Mouse (Mus musculus): ENCODE results near the gene Kcnn1.

Kcnn1 gene

DNA sequence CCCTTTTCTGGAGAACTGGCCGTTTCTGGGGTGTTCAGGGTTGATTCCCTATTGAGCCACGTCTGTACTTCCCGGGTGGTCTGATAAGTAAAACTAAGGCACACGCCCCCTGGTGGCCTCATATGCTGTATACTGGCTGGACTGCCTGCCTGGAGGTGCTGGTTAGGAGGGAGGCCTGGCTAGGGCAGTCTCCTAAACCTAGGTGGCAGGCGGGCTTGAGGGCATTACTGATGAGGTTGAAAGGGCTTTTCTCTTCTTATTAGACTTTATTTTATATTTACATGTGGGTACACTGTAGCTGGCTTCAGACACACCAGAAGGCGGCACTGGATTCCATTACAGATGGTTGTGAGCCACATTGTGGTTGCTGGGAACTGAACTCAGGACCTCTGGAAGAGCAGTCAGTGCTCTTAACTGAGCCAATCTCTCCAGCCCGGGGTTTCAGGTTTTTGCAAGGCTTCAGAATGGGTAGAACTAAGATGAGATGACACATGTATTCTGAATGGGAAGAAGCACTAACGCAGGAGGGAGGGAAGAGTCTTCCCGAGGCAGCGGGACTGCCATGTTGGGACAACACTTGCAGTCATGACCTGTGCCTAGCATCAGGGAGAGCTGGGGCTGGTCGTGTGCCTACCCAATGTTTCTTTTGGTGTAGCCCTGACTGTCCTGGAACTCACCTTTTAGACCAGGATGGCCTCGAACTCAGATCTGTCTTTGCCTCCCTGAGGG, 30.8 kb upstream of the Kcnn1 start:
- peak in 1 of 2 experiments; percentile 68 for DNase-seq (ENCODE audit: low spot score in 2 of 2)

DNA sequence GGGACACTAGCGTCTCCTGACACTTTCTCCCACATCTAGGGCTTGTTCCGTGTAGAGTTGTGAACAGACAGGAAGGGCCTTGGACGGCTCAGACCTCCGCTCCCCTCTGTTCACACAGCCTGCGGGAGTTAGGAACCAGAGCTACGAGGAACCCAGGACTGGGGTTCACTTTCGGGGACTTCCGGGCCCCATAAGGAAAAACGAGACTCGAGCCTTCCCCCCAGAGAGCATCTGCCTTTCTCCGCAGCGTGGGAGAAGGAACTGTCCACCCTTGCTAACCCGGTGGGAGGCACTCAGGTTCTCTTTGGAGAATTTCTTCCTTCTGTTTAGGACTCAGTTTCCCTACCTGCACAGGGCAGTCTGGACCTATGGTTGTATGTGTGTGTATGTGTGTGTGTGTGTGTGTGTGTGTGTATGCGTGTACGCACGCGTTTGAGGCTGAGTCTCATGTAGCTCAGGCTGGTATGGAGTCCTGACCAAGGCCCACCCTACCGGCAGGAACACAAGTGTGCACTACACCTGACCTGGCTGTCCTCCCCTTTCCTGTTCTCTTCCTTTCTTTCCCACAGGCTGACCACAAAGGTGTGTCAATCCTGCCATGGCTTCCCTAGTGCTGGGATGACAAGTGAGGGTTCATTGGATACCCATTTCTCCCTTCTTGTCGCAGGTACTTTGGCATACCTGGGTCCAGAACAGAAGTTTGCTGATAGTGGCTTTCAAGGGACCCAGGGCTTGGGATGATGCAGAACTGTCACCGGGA, 30.0 kb upstream of the Kcnn1 start:
- no peak for DNase-seq (ENCODE audit: low spot score in 2 of 2)

DNA sequence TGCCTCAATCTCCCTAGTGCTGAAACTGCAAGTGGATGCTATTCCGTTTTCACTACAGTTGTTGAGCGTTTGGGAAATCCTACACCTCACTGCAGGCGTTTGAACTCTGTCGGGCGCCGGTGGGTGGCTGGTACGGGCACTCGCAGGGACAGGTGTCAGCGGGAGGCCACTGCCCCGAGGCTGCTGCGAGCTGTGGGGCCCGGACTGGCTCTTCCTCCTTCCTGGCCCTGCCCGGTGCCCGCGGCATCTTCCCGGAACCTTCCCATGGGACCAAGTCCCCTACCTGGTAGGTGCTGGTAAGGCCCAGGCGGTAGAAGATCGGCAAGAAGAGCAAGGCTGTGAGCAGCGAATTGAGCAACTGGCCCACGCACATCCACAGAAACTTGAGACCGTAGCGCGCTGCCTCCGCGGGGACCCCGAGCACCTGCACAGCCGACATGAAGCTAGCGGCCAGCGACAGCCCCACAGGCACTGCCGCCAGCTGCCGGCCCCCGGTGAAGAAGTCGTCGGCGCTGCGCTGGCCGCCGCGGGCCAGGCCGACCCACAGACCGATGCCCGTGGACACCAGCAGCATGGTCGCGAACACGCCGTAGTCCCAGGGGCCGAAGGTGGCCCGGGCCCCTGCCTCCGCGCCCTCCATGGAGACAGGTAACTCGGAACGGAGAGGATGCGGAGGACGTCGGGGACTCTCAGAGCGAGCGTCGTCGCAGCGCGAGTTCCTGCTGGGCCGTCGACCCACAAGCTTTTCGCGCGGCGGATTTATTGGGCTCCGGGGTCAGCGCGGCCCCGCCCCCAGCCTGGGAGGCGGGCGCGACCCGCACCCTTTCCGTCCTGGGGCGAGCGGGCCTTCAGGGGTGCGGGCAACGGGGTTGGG, 29.2 kb upstream of the Kcnn1 start, which contains the start of gene Slc5a5:
TSS of gene Slc5a5 (minus strand) at position 736 of the 874 bp plus-strand sequence.
- no peak for DNase-seq (ENCODE audit: low spot score in 2 of 2)

- no peak for DNase-seq (ENCODE audit: low spot score in 2 of 2)
Observed at GRCm38 (mm10) chr8:70891356-70891755, 28.3 kb upstream of the Kcnn1 start.

- DNase-seq (ENCODE audit: low spot score in 2 of 2) = no peak
Observed at GRCm38 (mm10) chr8:70890656-70891055, 27.6 kb upstream of the Kcnn1 start.

GRCm38 (mm10) chr8:70887669-70888068, 24.6 kb upstream of the Kcnn1 start:
- peak in 1 of 2 experiments; percentile 36 for DNase-seq (ENCODE audit: low spot score in 2 of 2)

DNA sequence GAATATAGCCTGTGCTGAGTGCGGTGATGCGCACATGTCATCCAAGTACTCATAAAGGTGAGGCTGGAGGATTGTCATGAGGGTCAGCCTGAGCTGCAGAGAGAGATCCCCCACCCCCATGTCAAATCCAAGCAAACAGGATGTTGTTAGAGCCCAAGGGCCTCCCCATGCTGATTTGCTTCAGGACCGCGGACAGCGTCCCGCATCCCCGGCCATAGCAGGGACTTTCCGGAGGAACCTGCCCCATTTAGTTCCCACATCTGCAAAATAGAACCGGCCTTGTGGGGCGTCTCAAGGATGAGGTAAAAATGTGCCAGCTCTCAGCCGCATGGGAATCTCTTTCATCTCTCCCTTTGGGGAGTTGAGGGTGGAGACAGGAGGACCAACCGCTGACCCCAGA, 22.6 kb upstream of the Kcnn1 start:
- DNase-seq (ENCODE audit: low spot score in 2 of 2) = no peak

- no peak for DNase-seq (ENCODE audit: low spot score in 2 of 2)
Observed at GRCm38 (mm10) chr8:70884683-70885082, 21.6 kb upstream of the Kcnn1 start.

GRCm38 (mm10) chr8:70884186-70884585, 21.1 kb upstream of the Kcnn1 start:
- no peak for DNase-seq (ENCODE audit: low spot score in 2 of 2)

GRCm38 (mm10) chr8:70880546-70880945, 17.5 kb upstream of the Kcnn1 start:
- DNase-seq (ENCODE audit: low spot score in 2 of 2) = no peak

DNA sequence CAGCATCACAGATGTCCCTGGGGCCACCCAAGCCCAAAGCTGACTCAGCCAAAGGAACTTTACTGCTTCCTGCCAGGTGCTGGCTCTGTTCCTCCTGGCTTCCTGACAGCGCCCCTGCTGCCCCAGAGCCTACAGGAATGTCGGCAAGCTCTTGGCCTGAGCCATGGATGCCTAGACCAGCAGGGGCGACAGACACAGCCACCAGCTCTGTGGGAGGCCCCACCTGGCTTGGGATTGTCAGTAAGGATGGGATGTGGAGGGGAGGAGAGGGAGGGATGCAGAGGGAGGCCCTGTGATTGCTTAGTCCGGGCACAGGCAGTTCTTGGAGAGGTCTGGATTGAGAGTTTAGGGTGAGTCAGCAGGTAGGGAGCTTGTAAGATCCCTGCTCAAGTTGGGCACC, 17.1 kb upstream of the Kcnn1 start:
- peak in 1 of 2 experiments; percentile 22 for DNase-seq (ENCODE audit: low spot score in 2 of 2)

DNA sequence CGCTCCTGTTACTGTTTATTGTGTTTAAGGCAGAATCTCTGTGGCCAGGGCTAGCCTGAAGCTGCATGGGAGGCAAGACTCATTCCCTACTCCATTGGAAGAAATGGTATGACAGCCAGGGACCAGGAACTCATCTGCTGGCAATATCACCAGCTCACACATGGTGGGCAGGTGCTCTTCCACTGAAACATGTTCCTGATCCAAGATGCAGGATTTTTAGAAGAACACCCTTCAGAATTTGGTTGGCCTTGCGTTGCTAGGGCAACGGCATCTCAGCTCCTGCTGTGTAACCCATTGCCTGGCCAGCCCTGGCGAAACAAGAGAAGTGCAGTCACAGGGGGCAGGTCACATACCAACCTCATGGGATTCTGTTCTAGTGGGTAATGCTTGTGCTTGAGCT, 16.4 kb upstream of the Kcnn1 start:
- no peak for DNase-seq (ENCODE audit: low spot score in 2 of 2)

GRCm38 (mm10) chr8:70878178-70878577, 15.1 kb upstream of the Kcnn1 start:
- DNase-seq (ENCODE audit: low spot score in 2 of 2) = no peak

GRCm38 (mm10) chr8:70876382-70876781, 13.3 kb upstream of the Kcnn1 start:
- no peak for DNase-seq (ENCODE audit: low spot score in 2 of 2)

- no peak for DNase-seq (ENCODE audit: low spot score in 2 of 2)
Observed at GRCm38 (mm10) chr8:70874441-70874840, 11.4 kb upstream of the Kcnn1 start.

DNA sequence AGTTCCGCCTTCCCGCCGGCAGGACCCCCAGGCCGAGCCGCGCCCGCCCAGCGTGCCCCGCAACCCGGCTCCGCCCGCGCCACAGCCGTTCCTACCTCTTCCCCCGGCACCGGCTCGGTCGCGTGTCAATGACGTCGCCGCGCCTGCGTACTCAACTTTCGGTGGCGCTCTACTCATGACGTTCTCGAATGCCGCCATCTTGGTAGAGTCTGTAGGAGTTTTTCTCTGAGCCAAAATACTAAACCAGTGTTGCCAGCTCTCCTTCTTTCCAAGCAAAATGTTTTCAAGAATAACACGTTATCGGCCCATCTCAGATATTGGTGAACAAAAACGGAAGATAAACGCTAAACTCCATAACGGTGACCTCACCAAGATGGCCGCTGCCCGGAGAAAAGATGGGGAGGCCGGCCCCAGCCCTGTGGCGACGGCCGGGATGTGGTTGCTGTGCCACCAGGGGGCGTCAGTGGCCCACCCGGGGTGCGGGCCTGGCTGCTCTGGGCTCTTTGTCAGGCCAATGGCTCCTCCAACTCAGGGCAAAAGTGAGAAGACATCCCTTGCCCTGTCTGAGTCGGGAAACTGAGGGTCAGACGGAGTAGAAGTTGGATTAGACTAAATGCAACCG, 10.4 kb upstream of the Kcnn1 start, which contains the start of gene Ccdc124:
TSS of gene Ccdc124 (minus strand) at position 572 of the 622 bp plus-strand sequence.
- peak; percentile 90 to 95 for DNase-seq (ENCODE audit: low spot score in 2 of 2)

- no peak for DNase-seq (ENCODE audit: low spot score in 2 of 2)
Observed at GRCm38 (mm10) chr8:70872643-70873363, 9.7 kb upstream of the Kcnn1 start.

DNA sequence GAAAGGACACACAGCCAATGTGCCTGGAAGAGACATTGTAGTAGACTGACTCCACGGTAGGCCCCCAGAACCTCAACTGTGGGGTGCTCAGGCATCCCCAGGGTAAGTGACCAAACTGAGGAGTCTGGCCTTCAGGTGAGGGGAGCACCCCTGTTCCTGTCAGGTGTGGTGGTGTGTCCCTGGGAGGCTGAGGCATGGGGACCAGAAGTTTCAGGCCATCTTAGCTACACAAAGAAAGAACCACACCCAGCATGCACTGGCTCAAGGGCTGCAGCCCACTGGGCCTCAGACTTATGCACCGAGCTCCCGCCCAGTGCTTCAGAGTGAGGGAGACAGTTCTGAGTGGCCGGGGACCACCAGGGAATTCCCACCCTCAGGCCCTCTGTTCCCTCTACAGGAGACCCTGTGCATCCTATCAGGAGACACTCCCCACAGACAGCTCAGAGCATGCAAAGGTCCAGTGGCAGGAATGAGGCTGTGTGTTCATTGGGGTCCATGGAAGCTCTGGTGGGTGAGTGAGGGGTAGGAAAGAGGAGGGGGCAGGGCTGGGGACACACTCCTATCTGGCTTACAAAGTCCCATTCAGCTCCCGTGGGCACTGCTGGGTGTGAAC, 8.2 kb upstream of the Kcnn1 start:
- no peak for DNase-seq (ENCODE audit: low spot score in 2 of 2)

DNA sequence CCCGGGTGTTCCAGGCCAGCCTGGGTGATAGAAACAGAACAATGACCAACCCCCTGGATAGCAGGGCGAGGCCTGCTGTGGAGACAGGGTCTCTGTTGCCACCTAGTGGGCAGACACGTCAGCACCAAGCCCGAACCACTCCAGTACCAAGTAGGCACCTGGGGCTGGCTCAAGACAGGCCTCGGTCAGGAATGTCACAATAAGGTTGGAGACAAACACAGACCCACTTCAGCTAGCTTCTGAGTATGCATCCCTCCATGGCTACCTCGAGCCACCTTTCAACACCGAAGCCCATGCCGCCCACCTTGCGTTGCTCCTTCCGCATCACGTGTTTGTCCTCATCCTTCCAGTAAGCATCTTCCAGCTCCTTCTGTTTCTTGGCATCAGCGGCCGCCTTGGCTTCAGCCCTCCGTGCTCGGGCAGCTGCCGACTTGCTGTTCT, 6.6 kb upstream of the Kcnn1 start:
- DNase-seq (ENCODE audit: low spot score in 2 of 2) = peak in 1 of 2 experiments; percentile 79

GRCm38 (mm10) chr8:70869199-70869571, 6.1 kb upstream of the Kcnn1 start:
- no peak for DNase-seq (ENCODE audit: low spot score in 2 of 2)
